Mouse (Mus musculus) common myeloid progenitor, adult 5-6 weeks (primary cell): ENCODE data around the gene Yars. TPM values are rescaled to one million over a fixed set of nuclear protein-coding genes. Genes with fewer than 3 reads are reported as not detected.
A peak's percentile ranks its signal among the peaks of the same experiment; 100 is the strongest.

ENCODE experiments used
- ATAC-seq: replicated peaks from 2 replicates; pipeline ENCODE4 v1.8.0; 2016; ENCODE audit warnings: low read depth, mild to moderate bottlenecking, moderate TSS enrichment, inconsistent platforms; ENCODE audit not compliant: poor library complexity, severe bottlenecking
- total RNA-seq: library from RNA; stranded (forward); fragments of 200-1000, 187-1606 nt; gene quantifications from 2 replicates; pipeline ENCODE4 v1.2.3, GENCODE M21; 2017

The Yars gene
- total RNA-seq, 1 experiment from 2014 or later = 62.3 TPM

- ATAC-seq = no peak
Measured at GRCm38 (mm10) chr4:129226441-129226963, 36.9 kb downstream of the Yars start.

- no peak for ATAC-seq
Measured at GRCm38 (mm10) chr4:129227170-129227984, 37.8 kb downstream of the Yars start.

DNA sequence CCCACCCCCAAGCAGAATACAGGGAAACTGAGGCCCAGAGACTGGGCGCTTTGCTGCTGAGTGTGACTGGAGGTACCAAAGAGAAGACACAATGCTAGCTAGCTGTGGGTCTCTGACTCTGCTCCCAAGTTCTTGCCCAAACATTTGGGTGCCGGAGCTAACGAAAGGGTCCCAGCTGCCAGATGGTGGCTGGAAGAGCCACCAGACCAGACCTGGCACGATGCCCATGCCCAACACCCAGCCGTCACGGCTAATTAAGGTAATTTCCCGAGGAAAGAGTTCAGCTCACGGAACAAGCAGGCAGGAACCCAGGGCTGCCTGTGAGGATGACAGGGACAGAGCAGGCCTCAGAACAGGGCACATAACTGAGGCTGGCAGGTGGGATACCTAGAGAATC is 38.4 kb downstream of the Yars start:
- ATAC-seq = no peak

DNA sequence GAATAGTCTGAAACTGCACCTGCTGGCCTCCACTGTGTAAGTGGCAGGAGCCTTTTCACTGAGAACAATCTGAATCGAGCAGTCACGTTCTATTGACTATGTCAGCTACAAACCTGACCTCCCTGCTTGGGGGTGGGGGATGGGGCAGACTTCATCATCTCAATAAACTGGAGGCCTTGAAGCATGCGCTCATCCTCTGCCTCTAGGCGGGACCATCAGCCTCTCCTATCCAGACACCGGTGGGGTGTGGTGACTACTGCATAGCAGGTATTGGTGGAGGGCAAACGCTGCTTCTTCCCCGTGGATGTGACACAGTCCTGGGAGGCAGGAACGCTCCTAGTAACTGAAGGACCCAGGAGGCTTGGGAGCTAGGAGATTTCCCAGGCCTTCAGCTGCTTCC is 41.4 kb downstream of the Yars start:
- no peak for ATAC-seq

- no peak for ATAC-seq
Measured at GRCm38 (mm10) chr4:129231594-129232450, 42.3 kb downstream of the Yars start.

- ATAC-seq = no peak
Measured at GRCm38 (mm10) chr4:129232561-129233360, 43.2 kb downstream of the Yars start.

- peak; percentile 60 for ATAC-seq
Measured at GRCm38 (mm10) chr4:129234488-129234887, 44.9 kb downstream of the Yars start.

DNA sequence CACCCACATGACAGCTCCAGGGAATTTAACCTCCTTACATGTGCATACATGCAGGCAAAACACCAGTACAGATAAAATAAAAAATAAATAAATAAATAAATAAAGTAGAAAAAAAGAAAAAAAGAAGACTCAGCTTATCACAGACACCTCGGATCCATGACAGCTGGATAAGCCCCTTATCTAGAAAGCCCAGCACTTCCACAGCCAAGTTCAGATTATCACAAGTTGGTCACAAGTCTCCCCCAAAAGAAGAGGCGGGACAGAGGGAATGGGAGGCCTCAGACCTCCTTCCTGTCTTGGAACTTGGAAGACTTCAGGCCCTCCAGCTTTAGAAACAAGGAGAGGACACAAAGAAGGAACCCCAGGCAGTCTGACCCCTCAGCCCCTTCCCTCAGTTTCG is 45.6 kb downstream of the Yars start:
- no peak for ATAC-seq

- ATAC-seq = no peak
Measured at GRCm38 (mm10) chr4:129236236-129236813, 46.8 kb downstream of the Yars start.

DNA sequence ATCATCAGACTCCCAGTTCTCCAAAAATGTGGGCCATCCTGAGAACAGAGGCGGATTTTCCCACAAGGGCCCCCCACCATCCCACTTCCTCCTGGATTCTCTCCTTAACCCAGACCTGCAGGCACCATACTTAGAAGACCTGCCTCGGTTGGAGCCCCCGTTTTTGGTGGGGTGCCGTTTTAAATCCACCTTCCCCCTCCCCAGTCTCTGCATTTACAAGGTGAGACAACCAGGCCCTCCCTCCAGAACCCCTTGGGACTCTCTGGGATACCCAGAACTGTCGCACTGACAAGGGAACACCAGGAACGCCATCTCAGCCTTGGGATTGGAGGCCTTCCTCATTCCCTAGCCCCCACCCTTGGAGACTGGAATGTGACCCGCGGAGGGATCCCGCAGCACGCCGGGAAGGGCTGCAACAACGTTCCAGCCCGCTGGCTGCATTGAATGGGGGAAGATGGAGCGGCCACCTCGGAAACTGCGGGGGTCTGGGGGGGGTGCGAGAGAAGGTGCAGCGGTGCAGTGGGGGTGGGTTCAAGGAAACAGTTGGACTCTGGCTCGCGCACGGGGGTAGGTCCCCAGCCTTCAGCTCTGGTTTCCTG is 48.4 kb downstream of the Yars start:
- ATAC-seq = no peak

- ATAC-seq = no peak
Measured at GRCm38 (mm10) chr4:129238579-129239016, 49.0 kb downstream of the Yars start.

GRCm38 (mm10) chr4:129239075-129239474 is 49.5 kb downstream of the Yars start:
- peak; percentile 48 for ATAC-seq

- ATAC-seq = no peak
Measured at GRCm38 (mm10) chr4:129241898-129242297, 52.3 kb downstream of the Yars start.

GRCm38 (mm10) chr4:129242327-129242726 is 52.8 kb downstream of the Yars start:
- no peak for ATAC-seq

- no peak for ATAC-seq
Measured at GRCm38 (mm10) chr4:129242761-129243160, 53.2 kb downstream of the Yars start.

DNA sequence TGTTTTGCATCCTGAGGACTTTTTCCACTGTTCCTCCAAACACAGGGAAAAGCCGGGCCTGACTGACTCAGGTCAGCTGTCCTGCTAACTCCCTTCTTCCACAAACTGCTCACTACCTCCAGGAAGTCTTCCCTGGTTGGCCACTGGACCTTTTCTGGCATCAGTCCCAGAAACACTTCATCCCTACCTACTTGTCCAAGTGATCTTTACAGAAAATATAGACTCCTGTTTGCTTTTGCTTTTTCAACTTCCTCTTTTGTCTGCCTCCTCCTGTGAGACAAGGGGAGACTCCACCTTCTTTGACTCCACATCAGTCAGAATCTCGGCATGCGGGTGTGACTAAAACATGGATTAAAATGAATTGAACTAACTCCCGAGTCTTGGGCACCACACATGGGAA is 55.2 kb downstream of the Yars start:
- peak; percentile 45 for ATAC-seq

- ATAC-seq = no peak
Measured at GRCm38 (mm10) chr4:129246360-129247301, 57.1 kb downstream of the Yars start.
